Mouse (Mus musculus): ENCODE results near the gene Phc3. TPM values are rescaled to one million over a fixed set of nuclear protein-coding genes. Genes with fewer than 3 reads are reported as not detected.
"Not testable (repeated sequence)": the region's sequence is repeated elsewhere in the genome, so short reads cannot be mapped to it uniquely, and the experiment has no call there.

Phc3 gene
- polyA plus RNA-seq, 1 experiment: 22.8 TPM

- TF ChIP-seq CTCF (IDR thresholded peaks at IDR 0.05; ENCODE audit: borderline replicate concordance, extremely low read depth, insufficient read depth, insufficient read length): no peak
- no peak for TF ChIP-seq POLR2A (IDR thresholded peaks at IDR 0.05; ENCODE audit: borderline replicate concordance, extremely low read depth, insufficient read depth, insufficient read length, poor library complexity, severe bottlenecking)
- DNase-seq (ENCODE audit: low read depth): no peak
Measured at GRCm38 (mm10) chr3:30868176-30868575, 101.0 kb downstream of the Phc3 start.

GRCm38 (mm10) chr3:30864640-30865039 lies 104.6 kb downstream of the Phc3 start:
- TF ChIP-seq POLR2A (IDR thresholded peaks at IDR 0.05; ENCODE audit: borderline replicate concordance, extremely low read depth, insufficient read depth, insufficient read length, poor library complexity, severe bottlenecking) (no peak), CTCF (IDR thresholded peaks at IDR 0.05; ENCODE audit: borderline replicate concordance, extremely low read depth, insufficient read depth, insufficient read length) (no peak)
- DNase-seq (ENCODE audit: low read depth): no peak

- no peak for TF ChIP-seq POLR2A (IDR thresholded peaks at IDR 0.05; ENCODE audit: borderline replicate concordance, extremely low read depth, insufficient read depth, insufficient read length, poor library complexity, severe bottlenecking)
- no peak for TF ChIP-seq CTCF (IDR thresholded peaks at IDR 0.05; ENCODE audit: borderline replicate concordance, extremely low read depth, insufficient read depth, insufficient read length)
- no peak for DNase-seq (ENCODE audit: low read depth)
Measured at GRCm38 (mm10) chr3:30863712-30864435, 105.3 kb downstream of the Phc3 start.

GRCm38 (mm10) chr3:30860705-30861104 lies 108.5 kb downstream of the Phc3 start:
- TF ChIP-seq CTCF (IDR thresholded peaks at IDR 0.05; ENCODE audit: borderline replicate concordance, extremely low read depth, insufficient read depth, insufficient read length) (no peak), POLR2A (IDR thresholded peaks at IDR 0.05; ENCODE audit: borderline replicate concordance, extremely low read depth, insufficient read depth, insufficient read length, poor library complexity, severe bottlenecking) (no peak)
- no peak for DNase-seq (ENCODE audit: low read depth)

- DNase-seq (ENCODE audit: low read depth): not testable (repeated sequence)
Measured at GRCm38 (mm10) chr3:30859599-30859998, 109.6 kb downstream of the Phc3 start.

- TF ChIP-seq CTCF (IDR thresholded peaks at IDR 0.05; ENCODE audit: borderline replicate concordance, extremely low read depth, insufficient read depth, insufficient read length) (peak; percentile 43; the same call in 1 of the 2 replicates), POLR2A (IDR thresholded peaks at IDR 0.05; ENCODE audit: borderline replicate concordance, extremely low read depth, insufficient read depth, insufficient read length, poor library complexity, severe bottlenecking) (no peak)
- DNase-seq (ENCODE audit: low read depth): peak; percentile 60
Measured at GRCm38 (mm10) chr3:30855604-30856458, 113.4 kb downstream of the Phc3 start, which contains the start of gene Gpr160. Gene Gpr160, plus strand, starts transcription at chr3:30855950.

- DNase-seq (ENCODE audit: low read depth): no peak
- TF ChIP-seq CTCF (IDR thresholded peaks at IDR 0.05; ENCODE audit: borderline replicate concordance, extremely low read depth, insufficient read depth, insufficient read length): no peak
- no peak for TF ChIP-seq POLR2A (IDR thresholded peaks at IDR 0.05; ENCODE audit: borderline replicate concordance, extremely low read depth, insufficient read depth, insufficient read length, poor library complexity, severe bottlenecking)
Measured at GRCm38 (mm10) chr3:30853596-30853995, 115.6 kb downstream of the Phc3 start.

GRCm38 (mm10) chr3:30851422-30851821 lies 117.8 kb downstream of the Phc3 start:
- no peak for DNase-seq (ENCODE audit: low read depth)
- no peak for TF ChIP-seq POLR2A (IDR thresholded peaks at IDR 0.05; ENCODE audit: borderline replicate concordance, extremely low read depth, insufficient read depth, insufficient read length, poor library complexity, severe bottlenecking)
- no peak for TF ChIP-seq CTCF (IDR thresholded peaks at IDR 0.05; ENCODE audit: borderline replicate concordance, extremely low read depth, insufficient read depth, insufficient read length)

Other genes starting within 250 kb of the Phc3 start
- gene Samd7, start 223.1 kb downstream of the Phc3 start, polyA plus RNA-seq (2012; rRNA removed): 0.04 and 0.08 TPM in 2 replicates
- gene Sec62, start 176.5 kb downstream of the Phc3 start, polyA plus RNA-seq (2012; rRNA removed): 44.1 and 51.0 TPM in 2 replicates
- 0.72 and 0.75 TPM in 2 replicates for gene Gpr160, start 113.5 kb downstream of the Phc3 start, polyA plus RNA-seq (2012; rRNA removed)
- 38.6 and 41.7 TPM in 2 replicates for gene Prkci, start 26.3 kb upstream of the Phc3 start, polyA plus RNA-seq (2012; rRNA removed)
- 18.7 and 24.5 TPM in 2 replicates for gene Skil, start 125.6 kb upstream of the Phc3 start, polyA plus RNA-seq (2012; rRNA removed)
- 30.6 and 31.3 TPM in 2 replicates for gene Cldn11, start 180.5 kb upstream of the Phc3 start, polyA plus RNA-seq (2012; rRNA removed)

All from brain, embryonic 14.5 days (tissue).